In the genomic region with DNA sequence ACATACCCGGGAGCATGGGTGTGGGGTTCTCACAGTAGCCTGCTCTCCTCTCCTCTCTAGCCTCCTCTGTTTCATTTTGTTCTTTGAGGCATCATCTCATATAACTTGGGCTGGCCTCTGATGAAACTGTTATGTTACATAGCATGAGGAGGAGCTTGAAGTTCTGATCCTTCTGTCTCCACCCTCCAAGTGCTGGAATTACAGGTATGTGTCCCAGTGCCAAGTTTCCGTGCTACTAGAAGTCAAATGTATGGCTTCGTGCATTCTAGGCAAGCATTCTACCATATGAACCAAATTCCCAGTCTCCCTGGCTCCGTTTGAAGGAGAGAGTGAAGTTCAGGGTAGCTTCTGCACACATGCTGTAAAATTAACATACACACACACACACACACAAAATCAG, we compare ENCODE assay signal across 26 mouse cellular contexts.
A peak's percentile ranks its signal among the peaks of the same experiment; 100 is the strongest.
DNase-seq lines count a peak whose midpoint lies in the region; ATAC-seq and TF ChIP-seq lines count a peak whose summit lies in the region.
"Had no signal": no experiment of that assay in that cellular context is flagged by ENCODE, and none has a peak within 500 bp of the region (broad histone marks: within the 10 kb centered on the region; RNA-seq: fewer than 3 reads in every experiment).

No protein-coding gene starts in this region.

- peak; percentile 6 for DNase-seq in forebrain, embryonic 11.5 days (ENCODE audit: low spot score)
- peak; percentile 4 for DNase-seq in limb, embryonic 11.5 days (ENCODE audit: low spot score)
- no peak for DNase-seq in limb, embryonic 10.5 days (ENCODE audit: low spot score)
- DNase-seq in NIH3T3 (ENCODE audit: low read depth), result peak; percentile 12
- peak; percentile 27 for DNase-seq in limb, embryonic 14.5 days (ENCODE audit: low spot score)
- no peak for DNase-seq in embryo, embryonic 10 days (ENCODE audit: low spot score)
- DNase-seq: adrenal gland, postnatal 25 days; cerebellum, adult 18-20 months; cerebellum, adult 9-10 months; cerebellum, postnatal 14 days; gastrocnemius, postnatal 25 days; heart, adult 2 months; heart, postnatal 10 days; heart, postnatal 4 days; kidney, adult 18-20 months had no signal

- WGBS in forebrain, embryonic 11.5 days, result 88% methylated on average over 4 of the region's 4 CpGs
- 93% methylated on average over 4 of the region's 4 CpGs for WGBS in forebrain, embryonic 13.5 days
- WGBS in limb, embryonic 11.5 days, result 86% methylated on average over 4 of the region's 4 CpGs
- 84% methylated on average over 4 of the region's 4 CpGs for WGBS in limb, embryonic 10.5 days
- WGBS in limb, embryonic 14.5 days, result 63% methylated on average over 4 of the region's 4 CpGs

- no peak overlapping the region for H3K9ac ChIP-seq in forebrain, embryonic 11.5 days (ENCODE audit: low read length)
- no peak overlapping the region for H3K9ac ChIP-seq in forebrain, embryonic 13.5 days
- H3K9ac ChIP-seq in limb, embryonic 11.5 days (ENCODE audit: low read length), result no peak overlapping the region
- H3K9ac ChIP-seq in limb, embryonic 14.5 days (ENCODE audit: low read depth, low read length, severe bottlenecking), result no peak overlapping the region
- H3K9ac ChIP-seq: embryonic facial prominence, embryonic 13.5 days; forebrain, embryonic 15.5 days; heart, embryonic 12.5 days; heart, embryonic 15.5 days; hindbrain, embryonic 14.5 days had no signal

- no peaks in the 10 kb centered on the region for H3K9me3 ChIP-seq in forebrain, embryonic 11.5 days (ENCODE audit: control insufficient read depth, low read length)
- no peaks in the 10 kb centered on the region for H3K9me3 ChIP-seq in forebrain, embryonic 13.5 days (replicated peaks)
- H3K9me3 ChIP-seq in limb, embryonic 11.5 days (ENCODE audit: control insufficient read depth, low read length), result no peaks in the 10 kb centered on the region
- no peaks in the 10 kb centered on the region for H3K9me3 ChIP-seq in limb, embryonic 10.5 days (replicated peaks)
- H3K9me3 ChIP-seq in limb, embryonic 14.5 days (ENCODE audit: control insufficient read depth, low read length), result no peaks in the 10 kb centered on the region
- H3K9me3 ChIP-seq: embryonic facial prominence, embryonic 13.5 days; forebrain, embryonic 10.5 days; forebrain, embryonic 15.5 days; heart, embryonic 12.5 days; heart, embryonic 15.5 days had no signal

- H3K36me3 ChIP-seq in forebrain, embryonic 11.5 days (ENCODE audit: control insufficient read depth, insufficient read depth, low read length), result no peaks in the 10 kb centered on the region
- no peaks in the 10 kb centered on the region for H3K36me3 ChIP-seq in forebrain, embryonic 13.5 days (ENCODE audit: poor library complexity, severe bottlenecking)
- no peaks in the 10 kb centered on the region for H3K36me3 ChIP-seq in limb, embryonic 11.5 days (ENCODE audit: control insufficient read depth, insufficient read depth, low read length)
- no peaks in the 10 kb centered on the region for H3K36me3 ChIP-seq in limb, embryonic 10.5 days
- H3K36me3 ChIP-seq in limb, embryonic 14.5 days (ENCODE audit: control insufficient read depth, insufficient read depth, low read length), result no peaks in the 10 kb centered on the region
- H3K36me3 ChIP-seq: embryonic facial prominence, embryonic 13.5 days; forebrain, embryonic 10.5 days; forebrain, embryonic 15.5 days; heart, embryonic 12.5 days; heart, embryonic 15.5 days had no signal

- no peaks in the 10 kb centered on the region for H3K27me3 ChIP-seq in forebrain, embryonic 11.5 days (ENCODE audit: control insufficient read depth, insufficient read depth, low read length)
- H3K27me3 ChIP-seq in forebrain, embryonic 13.5 days, result no peaks in the 10 kb centered on the region
- H3K27me3 ChIP-seq in limb, embryonic 11.5 days (ENCODE audit: control insufficient read depth, insufficient read depth, low read length), result no peaks in the 10 kb centered on the region
- H3K27me3 ChIP-seq in limb, embryonic 10.5 days (ENCODE audit: low read depth, poor library complexity, severe bottlenecking), result no peaks in the 10 kb centered on the region
- no peaks in the 10 kb centered on the region for H3K27me3 ChIP-seq in limb, embryonic 14.5 days (ENCODE audit: control insufficient read depth, insufficient read depth, low read length)
- H3K27me3 ChIP-seq: embryonic facial prominence, embryonic 13.5 days; forebrain, embryonic 15.5 days; heart, embryonic 12.5 days; heart, embryonic 15.5 days had no signal

- TF ChIP-seq POLR2A in limb, embryonic 14.5 days (IDR thresholded peaks at IDR 0.05; ENCODE audit: borderline replicate concordance, extremely low read depth, insufficient read depth, insufficient read length), result no peak

- no peaks in the 10 kb centered on the region for H3K4me1 ChIP-seq in forebrain, embryonic 11.5 days (replicated peaks; ENCODE audit: control insufficient read depth, insufficient read depth, low read length)
- H3K4me1 ChIP-seq in forebrain, embryonic 13.5 days, result no peaks in the 10 kb centered on the region
- H3K4me1 ChIP-seq in limb, embryonic 11.5 days (ENCODE audit: control insufficient read depth, insufficient read depth, low read length), result no peaks in the 10 kb centered on the region
- no peaks in the 10 kb centered on the region for H3K4me1 ChIP-seq in limb, embryonic 10.5 days
- no peaks in the 10 kb centered on the region for H3K4me1 ChIP-seq in limb, embryonic 14.5 days (ENCODE audit: control insufficient read depth, insufficient read depth, low read length)
- H3K4me1 ChIP-seq: embryonic facial prominence, embryonic 13.5 days; forebrain, embryonic 10.5 days; forebrain, embryonic 15.5 days; heart, embryonic 12.5 days; heart, embryonic 15.5 days had no signal

- no peak overlapping the region for H3K4me3 ChIP-seq in forebrain, embryonic 11.5 days (ENCODE audit: low read depth, low read length)
- H3K4me3 ChIP-seq in forebrain, embryonic 13.5 days, result no peak overlapping the region
- H3K4me3 ChIP-seq in limb, embryonic 11.5 days (ENCODE audit: low read depth, low read length), result no peak overlapping the region
- no peak overlapping the region for H3K4me3 ChIP-seq in limb, embryonic 10.5 days
- H3K4me3 ChIP-seq in limb, embryonic 14.5 days (replicated peaks; ENCODE audit: low read length), result no peak overlapping the region
- H3K4me3 ChIP-seq: embryonic facial prominence, embryonic 13.5 days; forebrain, embryonic 10.5 days; forebrain, embryonic 15.5 days; heart, adult 2 months; heart, embryonic 12.5 days; heart, embryonic 15.5 days had no signal

- no peak overlapping the region for H3K4me2 ChIP-seq in forebrain, embryonic 11.5 days (ENCODE audit: low read depth, low read length, severe bottlenecking)
- no peak overlapping the region for H3K4me2 ChIP-seq in forebrain, embryonic 13.5 days
- H3K4me2 ChIP-seq in limb, embryonic 11.5 days (ENCODE audit: low read depth, severe bottlenecking), result no peak overlapping the region
- no peak overlapping the region for H3K4me2 ChIP-seq in limb, embryonic 14.5 days (replicated peaks; ENCODE audit: low read depth, low read length, severe bottlenecking)
- H3K4me2 ChIP-seq: embryonic facial prominence, embryonic 13.5 days; forebrain, embryonic 15.5 days; heart, embryonic 12.5 days; heart, embryonic 15.5 days; hindbrain, embryonic 14.5 days had no signal

- ATAC-seq in forebrain, embryonic 11.5 days (replicated peaks; ENCODE audit: low FRiP score), result no peak
- ATAC-seq in forebrain, embryonic 13.5 days, result no peak
- ATAC-seq in limb, embryonic 11.5 days (ENCODE audit: insufficient number of reproducible peaks, low FRiP score, low TSS enrichment, low read depth), result no peak
- ATAC-seq in limb, embryonic 14.5 days (ENCODE audit: low FRiP score, low read depth), result no peak
- ATAC-seq: CD4-positive, CD25-positive, alpha-beta regulatory T cell, adult 4 months; hindbrain, postnatal 0 days; inflammation-experienced regulatory T-cells, adult 6 months; intestine, embryonic 16.5 days had no signal

- H3K27ac ChIP-seq in forebrain, embryonic 11.5 days (ENCODE audit: low read depth, low read length), result no peak overlapping the region
- no peak overlapping the region for H3K27ac ChIP-seq in forebrain, embryonic 13.5 days
- H3K27ac ChIP-seq in limb, embryonic 11.5 days (replicated peaks; ENCODE audit: low read depth, low read length), result no peak overlapping the region
- H3K27ac ChIP-seq in limb, embryonic 10.5 days, result no peak overlapping the region
- no peak overlapping the region for H3K27ac ChIP-seq in limb, embryonic 14.5 days (replicated peaks; ENCODE audit: low read depth, low read length)
- H3K27ac ChIP-seq: embryonic facial prominence, embryonic 13.5 days; forebrain, embryonic 10.5 days; forebrain, embryonic 15.5 days; heart, adult 2 months; heart, embryonic 15.5 days; hindbrain, embryonic 14.5 days; hindbrain, postnatal 0 days had no signal

Comparison
In these comparisons a context has a peak if more than half of its experiments do, and no peak if none do; other contexts are left out.
1. DNase-seq: peak in forebrain, embryonic 11.5 days (single experiment), limb, embryonic 11.5 days (single experiment), NIH3T3 (single experiment) and limb, embryonic 14.5 days (single experiment); none in limb, embryonic 10.5 days (single experiment) and embryo, embryonic 10 days (single experiment).